Mouse (Mus musculus): ENCODE results near the gene C1qtnf1.

GRCm38 (mm10) chr11:118413055-118413454 lies 14.9 kb upstream of the C1qtnf1 start:
- TF ChIP-seq EP300 (IDR thresholded peaks at IDR 0.05; ENCODE audit: low read depth), result no peak
- no peak for TF ChIP-seq CTCF (IDR thresholded peaks at IDR 0.05; ENCODE audit: low read depth)
